Mouse (Mus musculus): ENCODE results near the gene Jpt2. TPM values are rescaled to one million over a fixed set of nuclear protein-coding genes. Genes with fewer than 3 reads are reported as not detected.

Gene Jpt2
- polyA plus RNA-seq, 1 experiment: 220 TPM

- no peaks in the 10 kb centered on the region for H3K36me3 ChIP-seq (ENCODE audit: control insufficient read depth, insufficient read depth, low read length, poor library complexity, severe bottlenecking)
- TF ChIP-seq EP300 (IDR thresholded peaks at IDR 0.05; ENCODE audit: insufficient read depth, low read depth, low read length) (0 out of 2 replicates have a peak, but pooled peaks have one; percentile 9), CTCF (IDR thresholded peaks at IDR 0.05; ENCODE audit: low read depth, low read length) (no peak), POLR2A (IDR thresholded peaks at IDR 0.05; ENCODE audit: insufficient read depth, low read length) (peak; percentile 17)
These were observed 65.4 kb downstream of the Jpt2 start, which contains the start of the genes Eme2 and Mrps34 for GRCm38 (mm10) chr17:24894995-24895547. Gene Eme2 (minus strand): TSS chr17:24895087. Gene Mrps34 (plus strand): TSS chr17:24895116.

GRCm38 (mm10) chr17:24894061-24894994, 66.2 kb downstream of the Jpt2 start:
- Histone ChIP-seq H3K4me3 (ENCODE audit: low read depth, low read length) (peak overlapping the region; percentile 77), H3K27ac (ENCODE audit: insufficient read depth, low read length) (no peak overlapping the region), H3K9ac (ENCODE audit: low read depth, poor library complexity, severe bottlenecking) (peak overlapping the region; percentile 68), H3K9me3 (replicated peaks; ENCODE audit: control insufficient read depth, insufficient read depth, low read length, poor library complexity, severe bottlenecking) (no peaks in the 10 kb centered on the region), H3K4me1 (ENCODE audit: control insufficient read depth, insufficient read depth, low read length) (no peaks in the 10 kb centered on the region), H3K36me3 (ENCODE audit: control insufficient read depth, insufficient read depth, low read length, poor library complexity, severe bottlenecking) (no peaks in the 10 kb centered on the region), H3K27me3 (ENCODE audit: control insufficient read depth, insufficient read depth, low read length, poor library complexity, severe bottlenecking) (no peaks in the 10 kb centered on the region)
- no peak for TF ChIP-seq POLR2A (IDR thresholded peaks at IDR 0.05; ENCODE audit: insufficient read depth, low read length)
- no peak for TF ChIP-seq CTCF (IDR thresholded peaks at IDR 0.05; ENCODE audit: low read depth, low read length)
- no peak for TF ChIP-seq EP300 (IDR thresholded peaks at IDR 0.05; ENCODE audit: insufficient read depth, low read depth, low read length)

More at GRCm38 (mm10) chr17:24894995-24895547, 65.4 kb downstream of the Jpt2 start, which contains the start of the genes Eme2 and Mrps34:
- Histone ChIP-seq H3K9ac (ENCODE audit: low read depth, poor library complexity, severe bottlenecking) (peak within 1 kb of the TSS; percentile 68), H3K4me3 (ENCODE audit: low read depth, low read length) (peak within 1 kb of the TSS; percentile 77), H3K9me3 (replicated peaks; ENCODE audit: control insufficient read depth, insufficient read depth, low read length, poor library complexity, severe bottlenecking) (no peaks in the 10 kb centered on the region), H3K27ac (ENCODE audit: insufficient read depth, low read length) (no peak within 1 kb of the TSS), H3K4me1 (ENCODE audit: control insufficient read depth, insufficient read depth, low read length) (no peaks in the 10 kb centered on the region), H3K27me3 (ENCODE audit: control insufficient read depth, insufficient read depth, low read length, poor library complexity, severe bottlenecking) (no peaks in the 10 kb centered on the region)

GRCm38 (mm10) chr17:24893276-24893675, 67.2 kb downstream of the Jpt2 start:
- Histone ChIP-seq H3K9ac (ENCODE audit: low read depth, poor library complexity, severe bottlenecking) (no peak overlapping the region), H3K4me1 (ENCODE audit: control insufficient read depth, insufficient read depth, low read length) (no peaks in the 10 kb centered on the region), H3K27me3 (ENCODE audit: control insufficient read depth, insufficient read depth, low read length, poor library complexity, severe bottlenecking) (no peaks in the 10 kb centered on the region), H3K9me3 (replicated peaks; ENCODE audit: control insufficient read depth, insufficient read depth, low read length, poor library complexity, severe bottlenecking) (no peaks in the 10 kb centered on the region), H3K36me3 (ENCODE audit: control insufficient read depth, insufficient read depth, low read length, poor library complexity, severe bottlenecking) (no peaks in the 10 kb centered on the region), H3K27ac (ENCODE audit: insufficient read depth, low read length) (no peak overlapping the region), H3K4me3 (ENCODE audit: low read depth, low read length) (no peak overlapping the region)
- TF ChIP-seq CTCF (IDR thresholded peaks at IDR 0.05; ENCODE audit: low read depth, low read length) (no peak), EP300 (IDR thresholded peaks at IDR 0.05; ENCODE audit: insufficient read depth, low read depth, low read length) (no peak), POLR2A (IDR thresholded peaks at IDR 0.05; ENCODE audit: insufficient read depth, low read length) (no peak)

- Histone ChIP-seq H3K27ac (ENCODE audit: insufficient read depth, low read length) (no peak overlapping the region), H3K4me1 (ENCODE audit: control insufficient read depth, insufficient read depth, low read length) (no peaks in the 10 kb centered on the region), H3K9me3 (replicated peaks; ENCODE audit: control insufficient read depth, insufficient read depth, low read length, poor library complexity, severe bottlenecking) (no peaks in the 10 kb centered on the region), H3K27me3 (ENCODE audit: control insufficient read depth, insufficient read depth, low read length, poor library complexity, severe bottlenecking) (no peaks in the 10 kb centered on the region), H3K9ac (ENCODE audit: low read depth, poor library complexity, severe bottlenecking) (no peak overlapping the region), H3K36me3 (ENCODE audit: control insufficient read depth, insufficient read depth, low read length, poor library complexity, severe bottlenecking) (no peaks in the 10 kb centered on the region), H3K4me3 (ENCODE audit: low read depth, low read length) (no peak overlapping the region)
- no peak for TF ChIP-seq EP300 (IDR thresholded peaks at IDR 0.05; ENCODE audit: insufficient read depth, low read depth, low read length)
- no peak for TF ChIP-seq POLR2A (IDR thresholded peaks at IDR 0.05; ENCODE audit: insufficient read depth, low read length)
- no peak for TF ChIP-seq CTCF (IDR thresholded peaks at IDR 0.05; ENCODE audit: low read depth, low read length)
These were observed 67.7 kb downstream of the Jpt2 start for GRCm38 (mm10) chr17:24892785-24893184.

- H3K27ac ChIP-seq (ENCODE audit: insufficient read depth, low read length): no peak overlapping the region
- no peak overlapping the region for H3K9ac ChIP-seq (ENCODE audit: low read depth, poor library complexity, severe bottlenecking)
- TF ChIP-seq CTCF (IDR thresholded peaks at IDR 0.05; ENCODE audit: low read depth, low read length) (no peak), POLR2A (IDR thresholded peaks at IDR 0.05; ENCODE audit: insufficient read depth, low read length) (no peak)
- H3K4me1 ChIP-seq (ENCODE audit: control insufficient read depth, insufficient read depth, low read length): no peaks in the 10 kb centered on the region
- H3K36me3 ChIP-seq (ENCODE audit: control insufficient read depth, insufficient read depth, low read length, poor library complexity, severe bottlenecking): no peaks in the 10 kb centered on the region
- H3K4me3 ChIP-seq (ENCODE audit: low read depth, low read length): no peak overlapping the region
- H3K9me3 ChIP-seq (replicated peaks; ENCODE audit: control insufficient read depth, insufficient read depth, low read length, poor library complexity, severe bottlenecking): no peaks in the 10 kb centered on the region
- H3K27me3 ChIP-seq (ENCODE audit: control insufficient read depth, insufficient read depth, low read length, poor library complexity, severe bottlenecking): no peaks in the 10 kb centered on the region
These were observed 69.2 kb downstream of the Jpt2 start for GRCm38 (mm10) chr17:24891321-24891720.

Data from ES-Bruce4 (cell line).